Mouse (Mus musculus) cerebellum, adult 2 months (tissue): Measurements from ENCODE around the gene Cdh24.

Experiments
- CTCF ChIP-seq: fragments of 200-500 bp; IDR thresholded peaks from 2 replicates; pipeline ENCODE4 v1.5.1; 2011; ENCODE audit warnings: low read depth, mild to moderate bottlenecking, control low read depth, low read length, moderate library complexity, borderline replicate concordance; ENCODE audit not compliant: insufficient read depth
- POLR2A ChIP-seq: fragments of 200-500 bp; IDR thresholded peaks from 2 replicates; pipeline ENCODE4 v1.6.1; 2011; ENCODE audit warnings: low read length, control low read depth, borderline replicate concordance; ENCODE audit not compliant: insufficient read depth

DNA sequence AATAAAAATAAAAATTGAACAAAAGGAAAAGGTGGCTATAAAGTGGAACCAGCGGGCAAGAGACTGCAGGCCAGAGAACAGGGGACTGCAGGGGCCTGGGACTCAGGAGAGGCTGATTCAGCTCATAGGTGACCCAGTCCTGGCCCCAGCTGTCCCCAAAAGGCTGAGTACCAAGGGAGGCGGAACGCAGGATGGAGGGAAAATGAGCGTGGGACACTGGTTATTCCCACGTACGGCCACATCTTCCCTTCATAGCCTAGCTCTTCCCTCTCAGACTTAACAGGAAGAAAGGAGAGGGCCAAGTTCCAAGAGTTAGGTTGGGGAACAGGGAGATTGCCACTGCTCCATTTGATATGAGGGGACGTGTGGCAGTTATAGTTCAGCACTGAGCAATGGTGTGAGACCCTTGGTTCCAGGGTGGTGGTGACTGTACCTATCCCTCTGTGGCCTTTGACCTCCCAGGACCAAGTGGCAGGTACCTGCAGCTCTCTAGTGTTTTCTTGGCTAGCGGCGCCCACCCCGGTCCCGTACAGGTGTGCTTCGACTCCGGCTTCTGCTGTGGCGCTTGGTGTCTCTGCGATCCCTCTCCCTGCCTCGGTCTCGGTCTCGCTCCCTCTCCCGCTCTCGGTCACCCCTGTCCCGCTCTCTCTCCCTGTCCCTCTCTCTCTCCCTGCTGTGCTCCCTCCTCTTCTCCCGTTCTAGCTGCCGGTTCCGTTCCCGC lies 1.2 kb upstream of the Cdh24 start:
- TF ChIP-seq CTCF: no peak
- TF ChIP-seq POLR2A: no peak
